Mouse (Mus musculus) C2C12 (cell line): ENCODE results near the gene Scfd2. TPM values are rescaled to one million over a fixed set of nuclear protein-coding genes. Genes with fewer than 3 reads are reported as not detected.

Experiments
- H3K27me3 ChIP-seq: one replicate; pipeline ENCODE4 v1.6.1; 2011; ENCODE audit not compliant: control insufficient read depth, insufficient read depth, insufficient read length
- H3K36me3 ChIP-seq: one replicate; pipeline ENCODE4 v1.6.1; 2011; ENCODE audit not compliant: control insufficient read depth, insufficient read depth
- H3K4me3 ChIP-seq: one replicate; pipeline ENCODE4 v1.5.1; 2011; ENCODE audit warnings: mild to moderate bottlenecking, control low read depth; ENCODE audit not compliant: poor library complexity, insufficient read depth, severe bottlenecking
- H3K79me2 ChIP-seq: one replicate; pipeline ENCODE4 v1.6.1; 2011; ENCODE audit not compliant: control insufficient read depth, insufficient read depth
- H3K79me3 ChIP-seq: one replicate; pipeline ENCODE4 v1.6.1; 2011; ENCODE audit warnings: low read depth, control low read depth
- H3ac ChIP-seq: one replicate; pipeline ENCODE3; 2011; ENCODE audit warnings: low read depth; ENCODE audit not compliant: control insufficient read depth, insufficient read length
- CEBPB ChIP-seq: IDR thresholded peaks from one replicate; pipeline ENCODE4 v1.6.1; 2011; ENCODE audit warnings: low read depth, mild to moderate bottlenecking, control low read depth, moderate library complexity
- CTCF ChIP-seq: IDR thresholded peaks from one replicate; pipeline ENCODE4 v1.5.1; 2011; ENCODE audit not compliant: control insufficient read depth, insufficient read depth, insufficient read length
- FOSL1 ChIP-seq: IDR thresholded peaks from one replicate; pipeline ENCODE4 v1.8.0; 2011; ENCODE audit warnings: mild to moderate bottlenecking, low read length; ENCODE audit not compliant: poor library complexity, insufficient read depth, severe bottlenecking
- MAX ChIP-seq: IDR thresholded peaks from one replicate; pipeline ENCODE4 v1.6.1; 2011; ENCODE audit warnings: mild to moderate bottlenecking, control low read depth
- MYOD1 ChIP-seq: IDR thresholded peaks from one replicate; pipeline ENCODE4 v1.6.1; 2011; ENCODE audit warnings: low read depth; ENCODE audit not compliant: control insufficient read depth, insufficient read length
- MYOG ChIP-seq: IDR thresholded peaks from one replicate; pipeline ENCODE4 v1.6.1; 2011; ENCODE audit not compliant: control insufficient read depth, insufficient read length; ENCODE audit errors: extremely low read depth
- USF1 ChIP-seq: IDR thresholded peaks from one replicate; pipeline ENCODE4 v1.6.1; 2011; ENCODE audit warnings: low read depth, mild to moderate bottlenecking, control low read depth, moderate library complexity
- polyA plus RNA-seq: library from polyadenylated mRNA; unstranded; fragments of >200 nt; fragmentation: generic; extraction: Trizol; gene quantifications from one replicate; pipeline ENCODE4 v1.2.1, GENCODE M21; 2012; ENCODE audit warnings: missing spikeins

The Scfd2 gene
- polyA plus RNA-seq, 1 experiment, result 5.8 TPM

- Histone ChIP-seq H3K36me3 (no peaks in the 10 kb centered on the region), H3K79me3 (no peaks in the 10 kb centered on the region), H3K79me2 (no peaks in the 10 kb centered on the region), H3K27me3 (no peaks in the 10 kb centered on the region), H3ac (no peak overlapping the region), H3K4me3 (no peak overlapping the region)
- no peak for TF ChIP-seq MYOD1
- TF ChIP-seq FOSL1, result no peak
- no peak for TF ChIP-seq CEBPB
- no peak for TF ChIP-seq CTCF
- TF ChIP-seq MYOG, result no peak
- TF ChIP-seq MAX, result no peak
- TF ChIP-seq USF1, result no peak
These were observed 128.9 kb downstream of the Scfd2 start for GRCm38 (mm10) chr5:74402626-74403025.

DNA sequence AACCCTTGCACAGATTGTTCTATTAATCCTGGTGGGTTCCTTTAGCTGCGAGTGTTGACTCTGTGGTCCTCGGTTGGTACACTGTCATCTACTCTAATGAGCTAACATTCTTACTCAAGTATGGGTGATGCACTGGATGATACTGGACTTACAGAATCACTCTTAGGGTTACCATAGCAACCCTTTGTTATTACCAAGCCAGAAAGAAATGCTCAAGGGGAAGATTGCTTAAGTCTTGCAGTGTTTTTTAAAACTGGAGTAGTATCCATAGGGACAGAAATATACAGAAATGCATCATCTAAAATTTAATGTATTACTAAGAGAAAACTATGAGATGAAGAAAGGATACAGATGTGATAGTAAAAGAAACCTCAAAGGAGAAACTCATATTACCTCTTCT lies 139.8 kb downstream of the Scfd2 start:
- Histone ChIP-seq H3K36me3 (no peaks in the 10 kb centered on the region), H3K79me3 (no peaks in the 10 kb centered on the region), H3K27me3 (no peaks in the 10 kb centered on the region), H3K79me2 (no peaks in the 10 kb centered on the region), H3ac (no peak overlapping the region), H3K4me3 (no peak overlapping the region)
- TF ChIP-seq MAX (no peak), USF1 (no peak), MYOD1 (no peak), MYOG (no peak), CEBPB (no peak), FOSL1 (no peak), CTCF (no peak)

- no peaks in the 10 kb centered on the region for H3K79me2 ChIP-seq
- no peaks in the 10 kb centered on the region for H3K79me3 ChIP-seq
- no peaks in the 10 kb centered on the region for H3K27me3 ChIP-seq
- TF ChIP-seq MYOD1 (no peak), MAX (no peak), MYOG (no peak), FOSL1 (no peak), CEBPB (no peak), USF1 (no peak), CTCF (no peak)
- H3ac ChIP-seq, result no peak overlapping the region
- H3K36me3 ChIP-seq, result no peaks in the 10 kb centered on the region
- H3K4me3 ChIP-seq, result no peak overlapping the region
These were observed 140.2 kb downstream of the Scfd2 start for GRCm38 (mm10) chr5:74391346-74391745.

GRCm38 (mm10) chr5:74388849-74389248 lies 142.7 kb downstream of the Scfd2 start:
- Histone ChIP-seq H3K79me3 (no peaks in the 10 kb centered on the region), H3ac (no peak overlapping the region), H3K79me2 (no peaks in the 10 kb centered on the region), H3K27me3 (no peaks in the 10 kb centered on the region), H3K4me3 (no peak overlapping the region), H3K36me3 (no peaks in the 10 kb centered on the region)
- no peak for TF ChIP-seq CEBPB
- TF ChIP-seq MYOD1, result no peak
- TF ChIP-seq FOSL1, result no peak
- TF ChIP-seq USF1, result no peak

DNA sequence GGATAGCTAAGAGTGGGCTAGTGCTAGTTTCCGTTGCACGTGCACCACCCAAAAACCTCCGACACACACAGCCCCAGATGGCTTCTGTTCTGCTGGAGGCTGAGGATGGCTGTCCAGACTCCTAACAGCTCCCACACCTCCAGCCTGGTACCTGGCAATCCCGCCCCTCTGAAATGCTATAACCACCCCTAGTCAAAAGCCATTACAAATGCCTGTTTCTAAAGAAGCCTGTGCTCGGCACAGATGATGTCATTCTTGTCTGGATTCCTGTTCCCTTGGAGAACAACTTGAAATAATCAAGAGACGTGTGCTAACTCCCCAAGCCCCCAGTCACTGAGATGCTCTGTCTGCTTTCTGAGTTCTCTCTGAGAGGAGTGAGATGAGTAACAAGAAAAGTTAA lies 143.5 kb downstream of the Scfd2 start:
- H3K4me3 ChIP-seq, result no peak overlapping the region
- H3K79me2 ChIP-seq, result no peaks in the 10 kb centered on the region
- no peaks in the 10 kb centered on the region for H3K36me3 ChIP-seq
- no peaks in the 10 kb centered on the region for H3K27me3 ChIP-seq
- no peaks in the 10 kb centered on the region for H3K79me3 ChIP-seq
- H3ac ChIP-seq, result no peak overlapping the region
- no peak for TF ChIP-seq CTCF
- no peak for TF ChIP-seq MYOD1
- TF ChIP-seq MYOG, result no peak
- no peak for TF ChIP-seq CEBPB
- TF ChIP-seq FOSL1, result no peak
- no peak for TF ChIP-seq USF1
- TF ChIP-seq MAX, result no peak

DNA sequence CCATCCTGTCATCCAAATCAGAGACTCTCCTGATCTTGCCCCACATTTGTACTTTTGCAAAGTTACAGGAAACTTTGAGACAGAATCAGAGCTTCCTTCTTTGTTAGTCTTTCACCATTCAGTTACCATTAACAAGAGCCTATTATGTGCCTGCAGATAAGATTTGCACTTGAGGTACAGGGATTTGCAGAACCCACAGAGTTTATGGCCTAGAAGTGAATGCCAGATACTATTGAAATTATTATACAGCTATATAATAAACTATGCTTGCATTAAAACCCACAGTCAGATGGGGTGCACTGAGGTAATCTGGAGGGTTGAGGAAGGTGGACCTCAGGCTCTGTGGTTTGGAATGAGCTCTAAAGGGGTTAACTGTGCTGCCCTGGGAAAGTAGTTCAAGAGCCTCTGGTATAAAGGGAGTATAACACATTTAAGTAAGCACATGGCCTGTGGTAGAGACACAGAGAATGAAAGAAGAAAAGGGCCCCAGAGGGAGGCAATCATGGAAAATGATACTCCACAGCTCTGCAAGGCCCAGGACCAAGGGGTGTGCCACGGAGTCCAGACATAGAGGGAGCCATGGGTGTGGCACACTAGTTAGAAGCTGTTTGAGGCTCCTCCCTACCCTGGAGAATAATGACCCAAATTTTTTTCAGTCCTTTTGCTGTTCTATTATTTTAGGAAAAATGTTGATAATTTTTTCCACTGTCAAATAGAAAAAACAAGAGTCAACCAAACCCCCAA lies 144.2 kb downstream of the Scfd2 start:
- no peak overlapping the region for H3ac ChIP-seq
- H3K79me3 ChIP-seq, result no peaks in the 10 kb centered on the region
- TF ChIP-seq FOSL1 (no peak), MYOD1 (no peak), CEBPB (no peak), MYOG (no peak), CTCF (no peak), USF1 (no peak), MAX (no peak)
- H3K4me3 ChIP-seq, result no peak overlapping the region
- H3K79me2 ChIP-seq, result no peaks in the 10 kb centered on the region
- H3K36me3 ChIP-seq, result no peaks in the 10 kb centered on the region
- H3K27me3 ChIP-seq, result no peaks in the 10 kb centered on the region
